Mouse (Mus musculus): ENCODE measurements around the gene Ehbp1.

DNA sequence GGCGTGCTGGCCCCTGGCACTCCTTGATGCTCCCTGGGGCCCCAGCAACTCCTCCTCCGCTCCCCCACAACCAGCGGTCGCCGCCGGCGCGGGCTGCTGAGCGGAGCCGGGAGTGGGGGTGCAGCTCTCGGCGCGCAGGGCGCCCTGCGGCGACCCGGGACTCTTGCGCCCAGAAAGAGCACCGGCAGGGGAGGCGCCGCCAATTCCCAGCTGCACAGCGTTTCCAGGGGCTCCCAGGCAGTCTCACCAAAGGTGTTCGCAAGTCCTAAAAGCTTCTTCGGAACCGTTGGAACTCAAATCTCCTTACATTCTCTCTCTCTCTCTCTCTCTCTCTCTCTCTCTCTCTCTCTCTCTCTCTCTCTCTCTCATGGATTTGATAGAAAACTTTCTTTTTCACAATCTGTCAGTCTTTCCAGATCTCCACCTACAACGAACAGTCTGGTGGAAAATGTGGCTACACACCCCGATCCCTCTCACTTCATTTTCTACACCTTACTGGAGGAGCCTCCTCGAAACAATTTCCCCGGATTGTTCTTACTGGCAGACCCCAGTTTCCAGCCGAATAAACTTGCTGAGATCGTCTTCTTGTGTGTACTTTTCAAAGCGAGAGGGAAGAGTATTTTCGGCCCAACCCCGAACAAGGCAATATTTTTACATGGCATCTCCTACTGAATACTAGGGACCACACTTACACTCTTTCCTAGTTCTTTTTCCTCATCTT is 339.9 kb downstream of the Ehbp1 start:
- TF ChIP-seq CTCF (IDR thresholded peaks at IDR 0.05; ENCODE audit: insufficient read depth, low read length) = no peak
- no peak for TF ChIP-seq POLR2A (IDR thresholded peaks at IDR 0.05; ENCODE audit: borderline replicate concordance, extremely low read depth, low read depth, low read length)
